Mouse (Mus musculus) liver, postnatal 0 days (tissue): Measurements from ENCODE around the gene Ccser1.

Source experiments
- CTCF ChIP-seq: sonication (generic); IDR thresholded peaks from 2 replicates; pipeline ENCODE4 v1.5.1; 2016; ENCODE audit warnings: antibody characterized with exemption, low read depth
- EP300 ChIP-seq: IDR thresholded peaks from 2 replicates; pipeline ENCODE4 v1.6.1; 2016; ENCODE audit warnings: antibody characterized with exemption, low read depth, mild to moderate bottlenecking

GRCm38 (mm10) chr6:61206042-61206441 lies 25.9 kb downstream of the Ccser1 start:
- TF ChIP-seq EP300 (no peak), CTCF (no peak)
